Mouse (Mus musculus) spleen, adult 2 months (tissue): ENCODE measurements around the gene Tnk2.

Experiments used
- CTCF ChIP-seq: fragments of 200-500 bp; IDR thresholded peaks from 2 replicates; pipeline ENCODE4 v1.5.1; 2011; ENCODE audit warnings: mild to moderate bottlenecking, inconsistent platforms; ENCODE audit not compliant: insufficient read depth, insufficient read length, insufficient replicate concordance; ENCODE audit errors: extremely low read depth
- POLR2A ChIP-seq: fragments of 200-500 bp; IDR thresholded peaks from 2 replicates; pipeline ENCODE4 v1.6.1; 2011; ENCODE audit warnings: low read depth, low read length, inconsistent platforms

- TF ChIP-seq CTCF (no peak), POLR2A (no peak)
Measured at GRCm38 (mm10) chr16:32713556-32713955, 69.9 kb downstream of the Tnk2 start.
